Mouse (Mus musculus): ENCODE measurements around the gene Sstr4. TPM values are rescaled to one million over a fixed set of nuclear protein-coding genes. Genes with fewer than 3 reads are reported as not detected.

Sstr4 gene
- polyA plus RNA-seq, 1 experiment from 2014 or later: 0.25 TPM

DNA sequence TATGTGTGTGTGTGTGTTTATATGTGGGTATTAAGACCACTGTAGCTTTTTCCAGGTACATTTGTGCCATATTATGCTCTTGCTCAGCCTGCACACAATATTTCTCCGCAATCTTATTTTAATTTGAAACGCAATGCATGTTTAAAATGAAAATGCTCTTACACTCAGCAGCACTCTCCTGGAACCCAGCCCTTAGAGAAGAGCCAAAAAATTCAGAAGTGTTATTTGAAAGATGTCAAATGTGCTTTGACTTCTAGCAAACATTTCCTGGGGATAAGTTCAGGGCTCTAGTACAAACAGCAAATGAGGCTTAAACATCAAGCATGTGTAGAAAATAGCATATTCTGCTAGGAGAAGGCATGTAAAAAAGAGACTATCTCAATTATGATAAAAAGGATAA, 24.6 kb downstream of the Sstr4 start:
- ATAC-seq (replicated peaks; ENCODE audit: low FRiP score): no peak
- 84% methylated on average over 2 of the region's 2 CpGs for WGBS
- H3K4me2 ChIP-seq: no peak overlapping the region

DNA sequence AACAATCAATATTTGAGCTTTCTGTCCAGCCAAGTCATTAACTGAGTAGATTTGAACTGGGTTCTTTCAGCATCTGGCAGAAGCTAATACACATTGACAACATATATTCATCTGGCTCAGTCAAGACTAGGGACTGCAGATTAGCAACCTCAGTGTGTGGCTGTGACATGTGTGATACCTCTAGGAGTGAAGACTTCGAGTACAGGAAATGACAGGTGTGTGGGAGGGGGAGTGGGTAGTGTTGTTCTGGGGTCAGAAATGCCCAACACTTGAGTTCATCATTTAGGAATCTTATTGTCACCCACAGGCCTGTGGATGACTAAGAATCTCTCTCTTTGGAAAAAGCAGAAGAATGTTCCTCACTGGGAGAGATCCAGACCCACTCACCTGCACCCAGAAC, 26.0 kb downstream of the Sstr4 start:
- H3K4me1 ChIP-seq: no peaks in the 10 kb centered on the region
- H3K36me3 ChIP-seq: no peaks in the 10 kb centered on the region
- no peaks in the 10 kb centered on the region for H3K9me3 ChIP-seq (replicated peaks)
- 37% methylated on average over 1 of the region's 1 CpGs for WGBS
- no peak for ATAC-seq (replicated peaks; ENCODE audit: low FRiP score)
- H3K4me3 ChIP-seq (replicated peaks): no peak overlapping the region
- no peaks in the 10 kb centered on the region for H3K27me3 ChIP-seq
- no peak overlapping the region for H3K27ac ChIP-seq
- no peak overlapping the region for H3K4me2 ChIP-seq
- H3K9ac ChIP-seq: no peak overlapping the region

More for the DNA sequence above, 24.6 kb downstream of the Sstr4 start:
- Histone ChIP-seq H3K9ac (no peak overlapping the region), H3K27ac (no peak overlapping the region), H3K9me3 (replicated peaks) (no peaks in the 10 kb centered on the region), H3K4me1 (no peaks in the 10 kb centered on the region), H3K27me3 (no peaks in the 10 kb centered on the region), H3K4me3 (replicated peaks) (no peak overlapping the region), H3K36me3 (no peaks in the 10 kb centered on the region)

DNA sequence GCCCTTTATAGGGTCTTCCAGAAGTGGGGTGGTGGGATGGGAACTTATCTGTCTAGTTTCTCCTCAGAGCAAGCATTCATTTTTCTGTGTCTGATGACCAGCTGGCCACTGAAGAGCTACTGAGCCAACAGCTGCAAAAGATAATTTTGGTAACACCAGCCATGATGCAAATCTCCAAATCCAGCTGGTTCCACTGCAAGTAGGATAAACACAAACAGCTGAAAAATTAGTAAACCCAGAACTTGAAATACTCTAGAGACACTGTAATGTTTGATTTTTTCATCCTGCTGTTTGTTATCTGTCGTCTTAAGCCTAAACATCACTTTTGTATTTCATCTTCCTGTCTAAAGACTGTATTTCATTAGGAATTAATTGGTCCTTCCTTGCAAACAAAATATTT, 26.6 kb downstream of the Sstr4 start:
- 62% methylated on average over 1 of the region's 1 CpGs for WGBS
- Histone ChIP-seq H3K4me2 (no peak overlapping the region), H3K9ac (no peak overlapping the region), H3K4me3 (replicated peaks) (no peak overlapping the region), H3K9me3 (replicated peaks) (no peaks in the 10 kb centered on the region), H3K27ac (no peak overlapping the region), H3K4me1 (no peaks in the 10 kb centered on the region), H3K27me3 (no peaks in the 10 kb centered on the region), H3K36me3 (no peaks in the 10 kb centered on the region)
- ATAC-seq (replicated peaks; ENCODE audit: low FRiP score): no peak

DNA sequence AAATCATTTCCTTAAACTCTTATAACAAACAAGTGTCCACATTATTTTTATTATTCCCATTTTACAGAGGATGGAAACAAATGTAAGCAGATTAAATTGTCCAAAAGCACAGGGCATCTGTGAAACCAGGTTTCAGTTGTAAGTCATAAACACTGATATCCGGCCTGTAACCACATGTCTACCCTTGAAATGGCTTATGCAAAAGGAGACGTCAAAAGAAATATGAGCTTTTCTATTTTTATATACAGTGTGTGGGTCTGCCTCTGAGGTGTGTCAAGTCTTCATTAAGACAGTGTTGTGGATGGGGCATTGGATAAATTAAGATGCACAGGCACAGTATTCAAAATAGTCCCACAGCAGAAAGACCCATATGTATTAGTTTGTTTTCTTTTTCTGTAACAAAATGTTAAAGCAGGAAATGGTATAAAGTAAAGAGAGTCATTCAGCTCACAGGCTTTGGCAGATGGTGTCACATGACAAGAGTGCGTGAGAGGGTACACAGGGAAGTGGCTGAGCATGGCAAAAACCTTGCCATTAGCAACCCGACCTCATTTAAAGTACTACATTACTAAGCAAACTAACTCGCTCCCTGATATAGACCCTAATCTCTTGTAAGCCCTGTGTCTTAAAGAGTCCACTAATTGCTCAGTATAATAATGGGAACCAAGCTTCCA, 30.7 kb downstream of the Sstr4 start:
- ATAC-seq (replicated peaks; ENCODE audit: low FRiP score): no peak
- no peak overlapping the region for H3K4me3 ChIP-seq (replicated peaks)
- no peaks in the 10 kb centered on the region for H3K9me3 ChIP-seq (replicated peaks)
- WGBS: 60% methylated on average over 5 of the region's 5 CpGs
- H3K27ac ChIP-seq: no peak overlapping the region
- no peaks in the 10 kb centered on the region for H3K4me1 ChIP-seq
- no peaks in the 10 kb centered on the region for H3K27me3 ChIP-seq
- H3K9ac ChIP-seq: no peak overlapping the region
- H3K36me3 ChIP-seq: no peaks in the 10 kb centered on the region
- no peak overlapping the region for H3K4me2 ChIP-seq

DNA sequence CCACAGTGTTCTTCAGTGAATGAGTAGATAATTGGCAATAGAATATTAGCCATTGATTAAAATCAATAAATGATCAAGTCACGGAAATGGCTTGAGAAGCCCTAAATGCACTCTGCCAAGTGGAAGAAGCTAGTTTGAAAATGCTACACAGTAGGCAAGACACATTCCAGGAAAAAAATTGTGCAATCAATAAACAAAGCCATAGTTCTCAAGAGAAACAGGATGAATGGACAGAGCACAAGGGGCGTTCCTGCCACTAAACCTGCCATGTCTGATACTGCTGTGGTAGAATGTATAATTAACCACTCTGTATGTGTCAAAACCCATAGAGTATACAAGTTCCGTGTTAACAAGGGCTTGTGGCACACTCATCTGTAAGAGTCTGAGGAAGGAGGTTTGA, 32.4 kb downstream of the Sstr4 start:
- no peaks in the 10 kb centered on the region for H3K9me3 ChIP-seq (replicated peaks)
- 83% methylated on average over 3 of the region's 3 CpGs for WGBS
- H3K27ac ChIP-seq: no peak overlapping the region
- H3K4me1 ChIP-seq: no peaks in the 10 kb centered on the region
- H3K36me3 ChIP-seq: no peaks in the 10 kb centered on the region
- no peak for ATAC-seq (replicated peaks; ENCODE audit: low FRiP score)
- no peak overlapping the region for H3K4me3 ChIP-seq (replicated peaks)
- H3K27me3 ChIP-seq: no peaks in the 10 kb centered on the region
- H3K4me2 ChIP-seq: no peak overlapping the region
- no peak overlapping the region for H3K9ac ChIP-seq

DNA sequence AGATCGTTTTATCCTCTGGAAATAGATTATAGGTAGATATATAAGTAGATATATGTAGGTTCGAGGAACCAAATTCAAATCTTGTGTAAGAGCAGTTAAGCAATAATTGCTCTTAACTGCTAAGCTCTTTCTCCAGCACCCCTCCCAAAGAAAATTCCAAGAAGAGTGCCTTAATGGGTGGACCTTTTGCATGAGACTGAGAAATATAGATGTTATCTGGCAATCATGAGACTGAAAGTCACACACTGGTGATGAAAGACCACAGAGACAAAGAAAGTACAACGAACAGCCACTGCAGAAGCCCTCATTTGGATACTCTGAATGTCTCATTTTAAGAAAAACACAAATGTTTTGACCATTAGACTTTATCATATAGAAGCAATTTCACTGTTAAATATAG, 33.4 kb downstream of the Sstr4 start:
- no peaks in the 10 kb centered on the region for H3K9me3 ChIP-seq (replicated peaks)
- ATAC-seq (replicated peaks; ENCODE audit: low FRiP score): no peak
- H3K36me3 ChIP-seq: no peaks in the 10 kb centered on the region
- H3K4me2 ChIP-seq: no peak overlapping the region
- no peak overlapping the region for H3K4me3 ChIP-seq (replicated peaks)
- H3K9ac ChIP-seq: no peak overlapping the region
- no peaks in the 10 kb centered on the region for H3K27me3 ChIP-seq
- WGBS: 79% methylated on average over 3 of the region's 3 CpGs
- H3K27ac ChIP-seq: no peak overlapping the region
- no peaks in the 10 kb centered on the region for H3K4me1 ChIP-seq

DNA sequence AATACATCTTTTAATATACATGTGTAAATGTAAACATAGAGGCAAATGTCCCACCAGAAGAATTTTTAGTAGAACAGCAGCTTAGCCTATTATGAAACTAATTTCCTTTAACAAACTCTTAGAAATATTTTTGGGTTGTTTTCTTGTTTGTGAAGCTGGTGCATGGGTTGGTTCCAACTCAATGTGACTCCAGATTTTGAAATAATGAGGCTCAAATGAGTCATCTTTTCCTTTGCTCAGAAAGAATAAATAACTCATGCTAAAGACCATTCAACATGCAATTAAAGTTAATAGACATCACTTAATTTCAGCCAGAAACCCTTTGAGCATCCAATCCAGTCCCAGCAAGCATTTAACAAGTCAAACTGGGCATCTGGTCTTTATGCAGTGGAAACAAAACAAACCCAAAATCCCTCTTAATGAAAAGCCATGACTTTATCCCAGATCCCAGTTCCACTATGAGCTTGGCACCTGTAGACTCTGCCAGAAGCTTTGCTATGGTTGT, 33.9 kb downstream of the Sstr4 start:
- Histone ChIP-seq H3K9ac (no peak overlapping the region), H3K27ac (no peak overlapping the region), H3K4me3 (replicated peaks) (no peak overlapping the region), H3K4me2 (no peak overlapping the region), H3K27me3 (no peaks in the 10 kb centered on the region), H3K36me3 (no peaks in the 10 kb centered on the region), H3K4me1 (no peaks in the 10 kb centered on the region), H3K9me3 (replicated peaks) (no peaks in the 10 kb centered on the region)
- ATAC-seq (replicated peaks; ENCODE audit: low FRiP score): no peak

DNA sequence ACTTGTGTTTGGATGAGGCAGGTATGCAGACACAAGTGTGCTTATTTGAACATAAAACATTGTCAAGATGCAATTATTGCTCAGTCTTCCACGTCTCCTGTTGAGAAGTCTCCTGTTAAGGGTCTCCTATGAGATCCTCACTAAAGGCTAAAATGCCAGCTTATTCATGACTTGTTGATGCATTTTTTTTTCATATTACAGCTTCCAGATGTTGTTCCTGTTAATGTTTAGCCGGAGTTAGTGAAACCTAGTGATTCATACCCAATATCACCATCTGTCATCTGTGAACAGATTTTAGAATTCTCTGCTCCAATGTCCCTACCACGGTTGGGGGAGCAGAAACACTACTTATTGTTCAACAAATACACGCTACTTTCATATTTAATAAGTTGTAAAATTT, 35.8 kb downstream of the Sstr4 start:
- Histone ChIP-seq H3K4me2 (no peak overlapping the region), H3K4me3 (replicated peaks) (no peak overlapping the region), H3K4me1 (no peaks in the 10 kb centered on the region), H3K27me3 (no peaks in the 10 kb centered on the region), H3K36me3 (no peaks in the 10 kb centered on the region), H3K27ac (0 out of 2 replicates have a peak overlapping the region, but pooled peaks have one; percentile 32), H3K9ac (no peak overlapping the region), H3K9me3 (replicated peaks) (no peaks in the 10 kb centered on the region)
- no peak for ATAC-seq (replicated peaks; ENCODE audit: low FRiP score)
- WGBS: 67% methylated on average over 4 of the region's 4 CpGs

DNA sequence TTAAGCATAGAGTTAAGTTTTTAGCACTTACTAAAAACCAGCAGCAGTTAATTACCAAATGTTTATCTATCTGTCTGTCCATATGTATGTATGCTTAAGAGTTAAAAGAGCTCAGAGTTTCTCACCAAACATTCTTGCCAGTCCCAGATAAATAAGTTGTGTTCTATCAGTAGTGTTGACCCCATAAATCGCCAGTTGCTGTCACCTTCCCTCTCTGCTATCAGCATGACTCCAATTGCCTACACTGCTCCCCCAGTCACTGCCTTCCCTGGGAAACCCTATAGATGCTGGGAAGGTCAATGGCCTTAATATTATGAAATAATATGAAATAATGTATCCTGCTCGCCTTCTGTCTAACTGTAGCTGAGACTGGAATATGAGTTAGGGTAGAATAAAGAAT, 37.2 kb downstream of the Sstr4 start:
- H3K27ac ChIP-seq: no peak overlapping the region
- no peaks in the 10 kb centered on the region for H3K9me3 ChIP-seq (replicated peaks)
- no peaks in the 10 kb centered on the region for H3K27me3 ChIP-seq
- no peak overlapping the region for H3K9ac ChIP-seq
- no peak overlapping the region for H3K4me2 ChIP-seq
- no peak overlapping the region for H3K4me3 ChIP-seq (replicated peaks)
- 68% methylated on average over 2 of the region's 2 CpGs for WGBS
- no peaks in the 10 kb centered on the region for H3K36me3 ChIP-seq
- H3K4me1 ChIP-seq: no peaks in the 10 kb centered on the region
- no peak for ATAC-seq (replicated peaks; ENCODE audit: low FRiP score)

DNA sequence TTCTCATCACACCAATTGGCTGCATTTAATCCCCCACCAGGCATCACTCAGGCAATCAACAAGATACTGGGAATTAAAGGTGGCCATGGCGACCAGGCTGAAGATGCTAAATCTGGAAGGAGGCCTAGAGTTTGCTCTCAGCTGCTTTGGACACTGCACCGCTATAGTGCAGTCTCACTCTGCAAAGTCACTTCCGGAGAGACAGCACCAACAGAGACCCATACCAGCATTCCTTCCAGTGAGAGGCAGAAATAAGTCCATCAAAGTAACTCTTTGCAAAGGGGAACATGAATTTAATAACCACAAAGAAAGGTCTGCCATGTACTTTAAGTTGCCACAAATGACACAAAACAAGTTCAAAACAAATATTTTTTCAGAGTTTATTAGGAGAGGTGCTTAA, 41.1 kb downstream of the Sstr4 start:
- Histone ChIP-seq H3K4me1 (no peaks in the 10 kb centered on the region), H3K27ac (no peak overlapping the region), H3K9ac (no peak overlapping the region), H3K4me2 (no peak overlapping the region), H3K27me3 (no peaks in the 10 kb centered on the region), H3K36me3 (no peaks in the 10 kb centered on the region), H3K9me3 (replicated peaks) (no peaks in the 10 kb centered on the region), H3K4me3 (replicated peaks) (no peak overlapping the region)
- ATAC-seq (replicated peaks; ENCODE audit: low FRiP score): no peak
- 77% methylated on average over 3 of the region's 3 CpGs for WGBS

DNA sequence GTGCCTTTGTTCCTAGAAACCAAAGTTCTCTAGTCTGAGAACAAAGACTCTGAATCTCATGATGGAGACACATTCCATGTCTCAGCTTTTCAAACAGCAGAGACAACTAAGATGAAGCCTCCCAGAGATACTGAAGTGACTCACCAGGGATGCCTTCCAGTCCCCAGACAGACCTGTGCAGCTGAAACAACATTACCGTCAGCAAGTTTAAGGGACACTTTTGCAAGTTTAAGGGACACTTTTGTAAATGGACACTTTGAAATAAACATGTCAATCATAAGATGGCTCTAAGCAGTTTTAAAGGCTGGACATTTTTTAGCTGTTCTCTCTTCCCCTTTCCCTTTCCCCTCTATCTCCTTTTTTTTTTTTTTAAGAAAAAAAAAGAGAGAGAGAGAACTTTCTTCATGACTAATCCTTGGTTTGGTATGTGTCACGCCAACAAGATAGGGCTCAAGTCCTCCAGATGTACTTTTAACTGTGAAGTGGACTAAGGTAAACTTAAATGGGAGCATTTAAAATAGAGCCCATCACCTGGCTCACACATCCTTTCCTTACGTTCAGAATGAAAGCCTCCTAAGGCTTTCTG, 44.6 kb downstream of the Sstr4 start:
- Histone ChIP-seq H3K27me3 (no peaks in the 10 kb centered on the region), H3K4me2 (peak overlapping the region; percentile 34; the same call in 1 of the 2 replicates), H3K4me1 (peaks cover 8% of the 10 kb centered on the region), H3K27ac (0 out of 2 replicates have a peak overlapping the region, but pooled peaks have one; percentile 11), H3K9ac (no peak overlapping the region), H3K36me3 (no peaks in the 10 kb centered on the region), H3K9me3 (replicated peaks) (no peaks in the 10 kb centered on the region), H3K4me3 (replicated peaks) (peak overlapping the region; percentile 23)
- no peak for ATAC-seq (replicated peaks; ENCODE audit: low FRiP score)
- WGBS: 37% methylated on average over 3 of the region's 3 CpGs

DNA sequence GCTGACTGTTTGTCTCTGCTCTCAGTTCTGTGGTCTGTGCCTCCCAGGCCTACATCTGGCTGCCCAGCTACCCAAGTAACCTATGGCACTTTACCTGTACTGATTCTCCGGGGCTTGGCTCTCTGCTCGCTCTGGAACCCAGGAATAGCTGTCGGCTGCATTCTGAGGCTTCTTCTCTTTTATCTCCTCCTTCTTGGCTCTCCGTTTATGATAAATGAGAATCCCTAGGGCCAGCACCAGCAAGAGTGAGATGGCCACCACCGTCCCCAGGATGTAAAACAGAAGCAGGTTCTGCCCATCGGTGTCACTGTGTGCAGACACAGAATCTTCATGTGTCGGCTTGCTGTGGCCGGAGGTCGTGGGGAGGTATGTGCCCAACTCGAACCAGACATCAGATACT, 46.3 kb downstream of the Sstr4 start:
- no peak overlapping the region for H3K9ac ChIP-seq
- H3K4me1 ChIP-seq: peaks cover 8% of the 10 kb centered on the region
- H3K9me3 ChIP-seq (replicated peaks): no peaks in the 10 kb centered on the region
- no peak for ATAC-seq (replicated peaks; ENCODE audit: low FRiP score)
- H3K27ac ChIP-seq: peak overlapping the region; percentile 60; the same call in 1 of the 2 replicates
- 79% methylated on average over 10 of the region's 10 CpGs for WGBS
- H3K4me3 ChIP-seq (replicated peaks): peak overlapping the region; percentile 36
- H3K4me2 ChIP-seq: peak overlapping the region; percentile 34
- H3K27me3 ChIP-seq: no peaks in the 10 kb centered on the region
- no peaks in the 10 kb centered on the region for H3K36me3 ChIP-seq

Measured in kidney, embryonic 15.5 days (tissue).